Mouse (Mus musculus) hindlimb bud, embryonic 11.5 days (tissue): ENCODE results near the gene Zfp318.
A peak's percentile ranks its signal among the peaks of the same experiment; 100 is the strongest.

Source experiments
- DNase-seq: peaks from one replicate; pipeline ENCODE4 v3.0.0-alpha.2; 2012; ENCODE audit warnings: low read depth, low spot score; ENCODE audit errors: extremely low spot score

Zfp318 gene

DNA sequence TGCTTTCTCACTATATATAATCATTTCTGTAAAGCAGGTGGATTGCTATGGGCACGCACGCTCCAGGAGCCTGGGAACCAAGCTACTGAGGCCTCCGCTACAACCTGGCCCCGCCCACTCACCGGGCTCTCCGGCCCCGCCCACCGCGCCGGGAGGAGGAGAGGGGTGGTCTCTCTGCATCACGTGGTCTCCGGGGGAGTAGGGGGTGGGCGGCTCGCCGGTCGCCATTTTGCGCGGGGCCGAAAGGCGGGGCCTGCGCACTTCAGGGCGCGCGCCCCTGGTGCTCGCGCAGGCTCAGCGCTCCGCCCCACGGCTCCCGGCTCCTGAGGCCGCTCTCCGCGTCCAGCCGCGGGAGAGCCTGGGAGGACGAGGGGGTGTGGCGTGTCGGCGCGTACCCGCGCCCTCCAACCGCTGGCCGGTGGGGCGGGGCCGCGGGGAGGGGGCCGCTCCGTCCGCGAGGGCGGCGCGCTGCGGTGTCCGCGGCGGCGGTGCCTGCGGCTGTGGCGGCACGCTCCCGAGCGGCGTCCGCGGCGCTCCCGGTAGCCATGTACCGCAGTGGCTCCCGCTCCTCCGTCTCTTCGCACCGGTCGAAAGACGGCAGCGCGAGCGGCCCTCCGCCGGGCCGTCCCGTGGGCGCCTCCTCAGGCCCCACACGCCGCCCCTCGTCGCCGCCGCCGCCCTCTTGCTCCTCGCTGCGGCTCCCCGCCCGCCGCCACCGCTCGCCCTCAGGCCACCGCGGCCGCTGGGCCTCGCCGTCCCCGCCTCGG lies at the start of gene Zfp318:
Gene Zfp318, plus strand, starts transcription at position 438 of the 767 bp plus-strand sequence.
- DNase-seq, result peak; percentile 70

DNA sequence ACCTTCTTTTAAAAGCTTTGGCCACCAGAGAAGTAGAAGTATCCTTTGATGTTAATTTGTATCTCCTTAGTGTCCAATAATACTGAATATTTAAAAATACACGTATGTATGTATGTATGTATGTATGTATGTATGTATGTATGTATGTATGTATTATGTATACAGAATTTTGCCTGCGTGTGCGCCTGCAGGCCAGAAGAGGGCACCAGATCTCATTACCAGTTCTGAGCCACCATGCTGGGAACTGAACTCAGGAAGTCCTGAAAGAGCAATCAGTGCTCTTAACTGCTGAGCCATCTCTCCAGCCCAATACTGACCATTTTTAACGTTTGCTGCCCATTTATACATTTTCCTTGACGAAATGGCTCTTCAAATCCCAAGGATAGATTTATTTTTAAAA lies 47.1 kb upstream of the Zfp318 start:
- no peak for DNase-seq

GRCm38 (mm10) chr17:46341208-46341607 lies 42.3 kb upstream of the Zfp318 start:
- DNase-seq, result no peak

- DNase-seq, result no peak
Observed at GRCm38 (mm10) chr17:46351026-46351700, 32.4 kb upstream of the Zfp318 start.

GRCm38 (mm10) chr17:46371783-46372182 lies 11.7 kb upstream of the Zfp318 start:
- no peak for DNase-seq

DNA sequence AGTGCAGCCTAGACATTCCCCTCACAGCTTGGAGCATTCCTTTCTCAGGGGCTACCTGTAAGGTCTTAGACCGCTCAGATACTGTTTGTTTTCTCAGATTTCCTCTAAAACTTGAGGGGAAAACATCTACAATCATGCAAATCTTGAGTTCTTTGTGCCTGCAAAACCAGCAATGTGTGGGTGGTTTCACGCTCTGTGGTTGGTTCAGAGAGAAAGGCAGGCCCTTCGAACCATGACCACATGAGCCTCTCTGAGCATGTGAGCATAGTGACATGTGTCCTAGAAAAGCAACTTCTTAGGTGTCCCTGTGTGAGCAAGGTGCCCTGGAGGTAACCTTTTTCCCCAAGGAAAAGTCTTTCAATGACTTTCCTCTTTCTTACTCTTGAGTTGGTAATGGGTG lies 5.0 kb upstream of the Zfp318 start:
- no peak for DNase-seq

- DNase-seq, result no peak
Observed at GRCm38 (mm10) chr17:46384061-46384801, 700 bp downstream of the Zfp318 start.

GRCm38 (mm10) chr17:46388200-46388599 lies 4.7 kb downstream of the Zfp318 start:
- no peak for DNase-seq

GRCm38 (mm10) chr17:46393012-46393411 lies 9.5 kb downstream of the Zfp318 start:
- DNase-seq, result no peak

GRCm38 (mm10) chr17:46394631-46395030 lies 11.1 kb downstream of the Zfp318 start:
- no peak for DNase-seq

GRCm38 (mm10) chr17:46408478-46408877 lies 24.9 kb downstream of the Zfp318 start:
- no peak for DNase-seq

- DNase-seq, result no peak
Observed at GRCm38 (mm10) chr17:46418628-46419027, 35.1 kb downstream of the Zfp318 start.

GRCm38 (mm10) chr17:46419717-46420116 lies 36.2 kb downstream of the Zfp318 start:
- no peak for DNase-seq

DNA sequence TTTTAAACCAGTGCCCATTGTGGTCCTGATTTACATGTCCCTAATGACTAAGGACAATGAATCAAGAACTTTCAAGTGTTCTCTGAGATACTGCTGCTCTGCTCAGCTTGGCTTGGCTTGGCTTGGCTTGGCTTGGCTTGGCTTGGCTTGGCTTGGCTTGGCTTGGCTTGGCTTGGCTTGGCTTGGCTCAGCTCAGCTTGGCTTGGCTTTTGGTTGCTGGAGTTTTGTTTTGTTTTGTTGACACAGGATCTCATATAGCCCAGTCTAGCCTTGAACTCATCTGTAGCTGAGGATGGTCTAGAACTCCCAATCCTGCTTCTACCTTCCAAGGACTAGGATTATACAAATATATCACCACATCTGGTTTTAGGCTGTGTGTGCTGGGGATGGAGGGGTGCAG lies 43.0 kb downstream of the Zfp318 start:
- no peak for DNase-seq

GRCm38 (mm10) chr17:46428761-46429414 lies 45.4 kb downstream of the Zfp318 start, which contains the start of gene Crip3:
Gene Crip3 (plus strand): TSS chr17:46428926.
- DNase-seq, result no peak

DNA sequence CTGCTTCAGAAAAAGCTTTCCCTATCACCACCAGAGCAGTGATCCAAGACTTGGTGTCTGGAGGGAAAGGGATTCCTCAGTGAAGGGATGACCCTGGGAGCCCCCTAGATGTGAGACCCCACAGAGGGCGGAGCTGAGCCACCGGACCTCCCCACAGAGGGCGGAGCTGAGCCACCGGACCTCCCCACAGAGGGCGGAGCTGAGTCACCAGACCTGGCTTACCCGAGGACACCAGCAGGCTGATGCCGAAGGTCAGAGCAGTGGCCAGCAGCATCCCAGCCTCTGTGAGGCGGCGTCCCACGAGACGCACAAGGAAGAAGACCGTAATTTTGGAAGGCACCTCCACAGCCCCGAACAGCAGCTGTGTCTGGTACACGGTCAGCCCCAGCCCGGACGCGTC lies 50.1 kb downstream of the Zfp318 start:
- DNase-seq, result no peak

DNA sequence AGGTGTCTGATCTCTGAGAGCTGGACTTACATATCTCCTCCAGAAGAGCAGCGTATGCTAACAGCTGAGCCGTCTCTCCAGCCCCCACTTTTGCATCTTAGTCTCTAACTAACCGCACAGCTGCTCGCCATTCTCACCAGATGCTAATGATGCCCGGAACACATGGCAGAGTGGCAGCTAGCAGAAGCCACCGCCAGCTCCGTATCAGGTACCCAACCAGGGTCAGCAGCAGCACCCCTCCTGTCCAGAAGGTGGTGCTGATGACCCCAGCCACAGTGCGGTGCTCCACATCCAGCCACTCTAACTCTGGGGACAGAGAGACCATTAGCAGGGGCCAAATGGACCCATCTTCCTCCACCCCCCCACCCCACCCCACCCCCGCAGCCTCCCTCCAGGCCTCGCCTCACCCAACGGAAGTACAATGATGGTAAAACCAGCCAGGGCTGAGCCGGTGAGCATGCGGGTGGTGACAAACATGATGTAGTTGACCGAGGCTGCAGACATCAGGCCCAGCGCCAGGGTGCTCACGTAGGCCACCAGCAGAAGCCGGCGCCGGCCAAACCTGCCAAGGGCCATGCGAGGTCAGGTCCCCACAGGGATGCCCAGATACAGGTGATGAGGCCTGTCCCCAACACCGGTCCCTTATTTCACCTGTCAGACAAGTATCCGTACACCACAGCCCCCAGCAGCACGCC lies 53.3 kb downstream of the Zfp318 start:
- no peak for DNase-seq

DNA sequence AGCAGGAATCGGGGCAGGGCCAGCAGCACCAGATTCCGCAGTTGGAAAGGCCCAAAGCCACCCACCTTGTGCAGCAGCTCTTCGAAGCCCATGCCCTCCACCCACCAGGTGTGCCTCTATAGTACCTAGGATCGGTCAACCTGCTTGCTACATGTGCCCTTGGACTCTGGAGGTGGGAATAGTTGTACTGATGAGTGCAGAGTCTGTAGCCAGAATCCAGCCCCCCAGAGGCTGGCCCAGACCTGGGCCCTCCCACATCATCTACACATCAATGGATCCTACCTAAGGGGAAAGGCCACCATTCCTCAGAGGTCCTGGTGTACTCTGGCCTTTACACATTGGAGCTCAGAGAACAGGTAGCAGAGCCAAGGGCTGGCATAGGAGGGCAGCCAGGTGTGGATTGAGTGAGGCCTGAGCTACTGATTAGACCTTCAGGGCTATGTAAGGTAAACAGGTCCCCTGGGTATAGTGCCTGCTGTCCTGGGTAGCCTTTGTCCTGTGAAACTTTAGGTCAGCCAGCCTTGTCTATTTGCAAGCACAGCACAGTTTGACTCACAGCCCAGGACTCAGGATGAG lies 54.9 kb downstream of the Zfp318 start, which contains the start of gene Slc22a7:
Gene Slc22a7, minus strand, starts transcription at position 160 of the 576 bp plus-strand sequence.
- no peak for DNase-seq

- no peak for DNase-seq
Observed at GRCm38 (mm10) chr17:46439176-46439575, 55.6 kb downstream of the Zfp318 start.
